Mouse (Mus musculus) olfactory bulb, adult 2 months (tissue): ENCODE measurements around the gene Setd6. TPM values are rescaled to one million over a fixed set of nuclear protein-coding genes. Genes with fewer than 3 reads are reported as not detected.

Experiments used
- H3K27ac ChIP-seq: fragments of 200-500 bp; 2 replicates; pipeline ENCODE4 v1.5.1; 2012; ENCODE audit warnings: low read depth, low read length; ENCODE audit not compliant: insufficient read depth
- H3K4me1 ChIP-seq: fragments of 200-500 bp; 2 replicates; pipeline ENCODE4 v1.6.1; 2012; ENCODE audit warnings: low read length; ENCODE audit not compliant: control insufficient read depth, insufficient read depth
- H3K4me3 ChIP-seq: fragments of 200-500 bp; 2 replicates; pipeline ENCODE4 v1.5.1; 2012; ENCODE audit warnings: mild to moderate bottlenecking, low read depth, low read length, moderate library complexity; ENCODE audit not compliant: insufficient read depth
- CTCF ChIP-seq: fragments of 200-500 bp; IDR thresholded peaks from 2 replicates; pipeline ENCODE4 v1.5.1; 2012; ENCODE audit warnings: low read depth, mild to moderate bottlenecking, low read length, moderate library complexity; ENCODE audit not compliant: insufficient read depth
- POLR2A ChIP-seq: fragments of 200-500 bp; IDR thresholded peaks from 2 replicates; pipeline ENCODE4 v1.6.1; 2012; ENCODE audit warnings: mild to moderate bottlenecking, low read depth, low read length, moderate library complexity; ENCODE audit not compliant: insufficient read depth
- WGBS: fragments of 180-500 bp; shearing (Covaris S2); methylation state at CpG from one replicate; pipeline ENCODE4 v1.1.7; 2018; 5-methylcytosine and 5-hydroxymethylcytosine counted together
- polyA plus RNA-seq: library from polyadenylated mRNA; stranded (reverse); fragments of >200 nt; gene quantifications from 2 replicates; pipeline ENCODE4 v1.2.4, GENCODE M21; 2012; ENCODE audit warnings: low replicate concordance; ENCODE audit not compliant: missing spikeins, insufficient read depth, insufficient read length

Setd6 gene
- polyA plus RNA-seq, 1 experiment: not detected

DNA sequence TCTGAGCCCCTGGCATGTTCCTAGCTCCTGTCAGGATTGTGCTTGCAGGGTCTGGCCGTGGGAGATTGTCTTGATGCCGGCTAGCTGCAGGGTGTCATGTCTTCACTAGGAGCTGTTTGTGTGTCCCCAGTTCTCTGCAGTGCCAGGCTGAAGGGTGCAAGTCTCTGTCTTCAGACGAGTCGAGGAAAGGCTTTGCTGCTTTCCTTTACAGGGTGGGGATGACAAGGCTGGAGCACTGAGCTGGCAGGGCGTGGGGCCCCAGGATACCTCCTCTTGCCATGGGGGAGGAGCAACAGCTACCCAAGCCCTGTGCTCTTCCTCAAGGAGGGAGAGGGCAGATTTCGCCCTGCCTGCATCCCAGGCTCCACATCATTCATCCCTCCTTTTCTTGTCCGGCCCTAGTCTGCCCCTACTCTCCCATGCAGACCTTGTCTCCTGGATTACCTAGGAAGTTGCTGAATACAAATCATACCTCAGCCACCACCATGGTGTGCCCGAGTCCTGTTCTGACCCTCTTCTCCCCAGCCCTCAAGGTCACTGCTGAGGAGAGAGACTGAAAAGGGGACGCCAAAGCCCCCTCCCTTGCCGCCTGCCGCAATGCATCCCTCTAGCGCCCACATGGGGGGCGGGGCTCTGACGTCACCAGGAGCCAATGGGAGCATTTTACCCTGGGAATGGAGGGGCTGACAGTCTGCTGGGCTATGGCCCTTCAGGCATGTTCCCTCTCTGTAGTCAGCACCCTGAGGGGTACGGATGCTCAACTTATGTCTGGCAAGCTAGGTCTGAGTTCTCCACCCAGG, 12.0 kb upstream of the Setd6 start:
- under 1% methylated on average over 15 of the region's 15 CpGs for WGBS
- H3K4me3 ChIP-seq: peak overlapping the region; percentile 63
- H3K27ac ChIP-seq: peak overlapping the region; percentile 88
- H3K4me1 ChIP-seq: peaks cover 67% of the 10 kb centered on the region
- TF ChIP-seq POLR2A: peak; percentile 65; the same call in 1 of the 2 replicates
- no peak for TF ChIP-seq CTCF

DNA sequence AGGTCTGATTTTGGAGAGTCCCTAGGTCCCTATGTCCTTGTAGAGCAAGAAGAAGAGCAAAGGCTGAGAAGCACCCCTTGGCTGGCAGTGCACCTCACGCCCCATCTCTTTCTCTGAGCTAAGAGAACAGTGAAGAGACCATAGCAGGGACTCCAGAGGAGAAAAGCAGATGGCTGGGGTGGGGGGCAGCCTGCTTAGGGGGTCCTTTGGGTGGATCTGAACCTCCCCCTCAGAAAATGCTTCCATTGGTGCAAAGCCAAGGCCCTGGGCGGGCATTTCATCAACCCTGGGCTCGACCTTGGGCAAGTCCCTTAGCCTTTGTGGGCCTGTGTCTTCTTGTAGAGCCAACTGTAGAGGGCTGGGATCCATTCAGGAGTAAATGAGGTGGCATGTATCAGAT, 11.1 kb upstream of the Setd6 start:
- peaks cover 69% of the 10 kb centered on the region for H3K4me1 ChIP-seq
- TF ChIP-seq POLR2A (no peak), CTCF (no peak)
- peak overlapping the region; percentile 63 for H3K4me3 ChIP-seq
- H3K27ac ChIP-seq: peak overlapping the region; percentile 88
- WGBS: 37% methylated on average over 3 of the region's 3 CpGs

DNA sequence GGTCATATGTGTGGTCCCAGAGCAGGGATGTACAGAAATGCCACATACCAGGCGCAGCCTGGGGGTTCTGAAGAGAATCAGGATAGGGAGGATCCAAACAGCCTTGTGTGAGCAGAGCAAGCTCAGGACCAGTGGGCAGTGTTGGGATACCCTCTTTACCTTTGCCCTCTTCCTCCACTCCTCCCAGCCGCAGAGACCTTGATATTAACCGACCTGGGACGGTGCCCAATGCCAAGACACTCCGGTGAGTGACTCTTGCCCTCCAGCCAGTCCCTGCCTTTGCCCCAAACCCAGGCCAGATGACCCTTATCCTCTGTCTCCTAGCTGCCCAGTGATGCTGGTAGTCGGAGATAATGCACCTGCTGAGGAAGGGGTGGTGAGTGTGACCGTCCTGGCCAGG, 6.1 kb upstream of the Setd6 start:
- 79% methylated on average over 7 of the region's 7 CpGs for WGBS
- H3K4me1 ChIP-seq: peaks cover 64% of the 10 kb centered on the region
- H3K27ac ChIP-seq: no peak overlapping the region
- H3K4me3 ChIP-seq: no peak overlapping the region
- TF ChIP-seq CTCF (no peak), POLR2A (no peak)

DNA sequence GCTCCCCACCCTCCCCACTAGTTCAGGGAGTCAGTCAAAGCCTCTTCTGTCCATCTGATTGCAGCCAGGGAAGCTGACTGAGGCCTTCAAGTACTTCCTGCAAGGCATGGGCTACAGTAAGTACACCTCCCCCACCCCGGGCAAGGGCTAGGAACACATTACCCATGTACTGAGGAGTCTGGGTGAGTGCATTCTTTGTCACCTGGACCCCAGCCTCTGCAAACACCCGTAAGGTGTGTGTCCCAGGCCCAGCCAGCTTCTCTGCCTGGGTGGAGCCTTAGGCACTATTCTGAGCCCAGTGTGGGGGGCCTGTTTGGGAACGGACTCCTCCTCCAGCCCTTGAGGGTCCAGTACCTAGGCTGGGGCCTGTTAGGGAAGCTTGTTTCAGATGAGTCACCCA, 4.7 kb upstream of the Setd6 start:
- Histone ChIP-seq H3K4me1 (peaks cover 53% of the 10 kb centered on the region), H3K4me3 (no peak overlapping the region), H3K27ac (no peak overlapping the region)
- WGBS: 67% methylated on average over 3 of the region's 3 CpGs
- TF ChIP-seq POLR2A (no peak), CTCF (no peak)

DNA sequence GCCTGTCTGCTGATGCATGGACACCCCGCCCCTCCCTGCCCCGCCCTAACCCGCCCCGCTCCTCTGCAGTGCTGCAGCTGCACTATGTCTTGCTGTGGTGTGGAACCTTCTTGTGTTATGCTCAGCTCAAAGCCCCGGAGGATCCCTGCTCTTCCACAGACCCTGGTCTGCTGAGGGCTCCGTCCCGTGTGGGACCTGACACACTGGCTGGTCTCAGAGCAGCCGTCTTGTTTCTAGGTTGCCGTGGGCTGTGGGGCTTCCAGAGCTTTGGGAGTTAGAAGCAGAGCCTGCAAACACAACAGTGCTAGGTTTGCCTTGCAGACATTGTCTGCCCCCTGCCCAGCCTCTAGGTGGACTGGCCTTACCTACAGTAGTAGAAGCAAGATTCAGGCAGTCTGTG, 3.3 kb upstream of the Setd6 start:
- TF ChIP-seq CTCF: no peak
- H3K4me1 ChIP-seq: peaks cover 47% of the 10 kb centered on the region
- no peak overlapping the region for H3K4me3 ChIP-seq
- no peak overlapping the region for H3K27ac ChIP-seq
- 76% methylated on average over 9 of the region's 9 CpGs for WGBS

DNA sequence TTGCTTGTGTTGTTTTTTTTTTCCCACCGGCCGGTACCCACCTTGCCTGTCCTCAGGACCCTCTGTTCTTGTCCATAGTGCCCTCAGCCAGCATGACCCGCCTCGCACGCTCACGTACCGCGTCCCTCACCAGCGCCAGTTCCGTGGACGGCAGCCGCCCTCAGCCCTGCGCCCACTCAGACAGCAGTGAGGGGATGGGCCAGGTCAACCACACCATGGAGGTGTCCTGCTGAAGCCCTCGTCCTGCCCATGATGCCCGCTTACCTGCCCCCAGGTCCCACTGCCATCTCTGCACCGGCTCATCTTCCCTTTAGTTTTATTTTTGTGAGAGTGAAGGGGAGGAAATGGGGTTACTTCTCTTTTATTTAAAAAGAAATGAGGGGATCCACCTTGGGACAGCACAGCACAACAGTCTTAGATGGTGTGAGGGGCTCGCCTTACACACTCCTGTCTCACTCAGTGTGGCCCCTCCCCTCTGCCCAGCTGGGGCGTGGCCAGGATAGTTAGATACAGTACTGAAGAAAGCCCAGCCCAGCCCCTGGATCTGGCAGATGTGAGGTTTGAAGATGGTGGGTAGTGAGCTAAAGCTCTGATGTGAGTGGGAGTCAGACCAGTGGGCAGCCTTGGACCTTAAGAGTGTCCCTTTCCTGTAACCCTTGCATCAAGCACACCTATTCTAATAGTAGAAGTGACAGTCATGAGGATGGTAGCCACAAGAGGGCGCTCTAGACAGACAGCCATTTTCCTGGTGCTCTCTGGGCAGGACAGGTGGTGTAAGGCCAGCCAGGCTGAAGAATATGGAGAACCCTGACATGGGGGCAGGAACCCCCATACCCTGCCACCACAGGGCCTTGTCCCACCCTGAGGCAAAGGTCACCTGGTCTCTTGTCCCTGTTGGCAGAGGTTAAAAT, 2.3 kb upstream of the Setd6 start:
- Histone ChIP-seq H3K27ac (no peak overlapping the region), H3K4me1 (peaks cover 43% of the 10 kb centered on the region), H3K4me3 (no peak overlapping the region)
- 70% methylated on average over 19 of the region's 19 CpGs for WGBS
- peak; percentile 72 for TF ChIP-seq CTCF
- TF ChIP-seq POLR2A: no peak

DNA sequence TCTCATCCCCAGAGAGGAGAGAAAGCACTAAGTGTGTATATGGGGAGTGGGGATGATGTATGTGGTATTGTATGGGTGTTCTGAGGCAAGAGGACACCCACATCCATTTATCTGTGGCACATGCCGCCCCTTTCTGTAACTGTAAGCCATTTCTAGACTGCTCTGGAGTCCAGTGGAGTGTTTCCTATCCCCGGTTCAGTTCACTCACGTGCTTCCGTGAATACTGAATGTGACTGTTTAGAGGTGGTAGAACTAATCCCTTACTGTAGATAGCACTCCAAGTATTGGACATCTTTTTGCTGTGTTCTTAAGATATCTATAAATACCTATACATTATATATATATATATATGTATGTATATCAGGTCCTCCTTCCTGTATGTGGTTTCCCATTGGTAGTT, 1.3 kb upstream of the Setd6 start:
- TF ChIP-seq POLR2A (no peak), CTCF (no peak)
- no peak overlapping the region for H3K27ac ChIP-seq
- whole genome bisulfite sequencing: 55% methylated on average over 4 of the region's 4 CpGs
- peaks cover 33% of the 10 kb centered on the region for H3K4me1 ChIP-seq
- H3K4me3 ChIP-seq: no peak overlapping the region

DNA sequence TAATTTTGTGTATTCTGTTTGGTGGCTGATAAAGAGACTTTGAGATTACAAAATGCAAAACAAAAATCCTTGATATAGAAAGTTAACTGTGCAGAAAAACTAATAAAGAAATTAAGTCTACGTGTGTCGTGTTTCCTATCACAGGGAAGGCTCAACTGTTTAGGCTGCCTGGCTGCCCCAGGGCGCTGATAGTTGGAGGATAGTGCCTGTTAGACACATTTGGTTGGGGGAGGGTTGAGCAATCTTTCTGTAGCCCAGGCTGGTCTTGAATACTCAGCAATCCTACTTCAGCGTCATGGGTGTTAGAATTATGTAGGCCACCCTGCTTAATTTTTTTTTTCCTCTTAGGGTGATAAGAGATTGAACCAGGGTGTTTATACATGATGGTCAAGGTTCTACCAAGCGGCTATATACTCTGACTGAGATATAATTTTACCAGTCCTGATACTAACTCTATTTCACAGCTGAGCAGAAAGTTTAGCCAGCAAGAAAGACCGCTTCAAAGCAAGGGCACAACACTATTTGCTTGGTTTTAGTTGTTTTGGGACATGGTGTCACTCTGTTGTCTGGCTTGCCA, 756 bp upstream of the Setd6 start:
- Histone ChIP-seq H3K4me3 (no peak overlapping the region), H3K4me1 (peaks cover 27% of the 10 kb centered on the region), H3K27ac (no peak overlapping the region)
- WGBS: 46% methylated on average over 6 of the region's 6 CpGs
- TF ChIP-seq POLR2A (no peak), CTCF (no peak)

DNA sequence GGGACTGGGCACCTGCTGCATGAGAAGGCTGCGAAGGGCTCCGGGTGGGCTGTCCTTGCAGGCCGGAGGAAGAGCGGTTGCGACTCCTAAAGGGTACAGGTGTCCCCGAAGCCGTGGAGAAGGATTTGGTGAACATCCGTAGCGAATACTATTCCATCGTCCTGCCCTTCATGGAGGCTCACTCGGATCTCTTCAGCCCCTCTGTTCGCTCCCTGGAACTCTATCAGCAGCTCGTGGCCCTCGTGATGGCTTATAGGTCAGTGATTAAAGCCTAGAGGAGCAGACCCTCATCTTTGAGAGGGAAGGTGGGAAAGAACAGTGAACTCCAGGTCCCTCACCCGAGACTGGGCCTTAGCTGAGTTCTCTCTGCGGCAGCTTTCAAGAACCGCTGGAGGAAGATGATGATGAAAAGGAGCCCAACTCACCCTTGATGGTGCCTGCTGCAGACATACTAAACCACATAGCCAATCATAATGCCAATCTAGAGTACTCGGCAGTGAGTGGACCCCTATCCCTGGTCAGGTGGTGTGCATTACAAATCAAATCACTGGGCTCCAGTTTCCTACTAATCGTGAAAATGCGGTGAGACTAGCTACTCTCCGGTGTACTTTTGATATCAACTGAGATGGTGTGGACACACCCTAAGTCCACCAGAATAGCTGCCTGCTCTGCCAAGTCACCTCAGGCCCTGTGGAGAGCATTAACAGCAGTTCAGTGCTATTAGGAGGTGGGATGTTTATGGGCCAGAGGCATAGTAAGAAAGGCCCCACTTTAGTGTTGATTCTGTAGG, 1.1 kb downstream of the Setd6 start:
- Histone ChIP-seq H3K27ac (no peak overlapping the region), H3K4me1 (peaks cover 12% of the 10 kb centered on the region), H3K4me3 (peak overlapping the region; percentile 75)
- TF ChIP-seq POLR2A (no peak), CTCF (no peak)
- 16% methylated on average over 21 of the region's 21 CpGs for WGBS
